Mouse (Mus musculus): ENCODE data around the gene H1f0. TPM values are rescaled to one million over a fixed set of nuclear protein-coding genes. Genes with fewer than 3 reads are reported as not detected.
"Not testable (repeated sequence)": the region's sequence is repeated elsewhere in the genome, so short reads cannot be mapped to it uniquely, and the experiment has no call there.

Gene H1f0
- polyA plus RNA-seq, 1 experiment: 87.7 TPM

GRCm38 (mm10) chr15:79001559-79001958 is 26.7 kb upstream of the H1f0 start:
- H3K4me3 ChIP-seq (ENCODE audit: insufficient read depth, low read length): no peak overlapping the region
- no peak overlapping the region for H3K27ac ChIP-seq (ENCODE audit: insufficient read depth, low read depth, low read length)

GRCm38 (mm10) chr15:79002036-79002435 is 26.2 kb upstream of the H1f0 start:
- H3K4me3 ChIP-seq (ENCODE audit: insufficient read depth, low read length): no peak overlapping the region
- TF ChIP-seq POLR2A (IDR thresholded peaks at IDR 0.05; ENCODE audit: borderline replicate concordance, low read depth, low read length): no peak
- TF ChIP-seq CTCF (IDR thresholded peaks at IDR 0.05; ENCODE audit: low read depth, low read length): no peak
- H3K27ac ChIP-seq (ENCODE audit: insufficient read depth, low read depth, low read length): no peak overlapping the region
- no peaks in the 10 kb centered on the region for H3K4me1 ChIP-seq (ENCODE audit: control insufficient read depth, insufficient read depth, low read length)

More at GRCm38 (mm10) chr15:79001559-79001958, 26.7 kb upstream of the H1f0 start:
- TF ChIP-seq POLR2A (IDR thresholded peaks at IDR 0.05; ENCODE audit: borderline replicate concordance, low read depth, low read length): no peak
- TF ChIP-seq CTCF (IDR thresholded peaks at IDR 0.05; ENCODE audit: low read depth, low read length): no peak
- H3K4me1 ChIP-seq (ENCODE audit: control insufficient read depth, insufficient read depth, low read length): peaks cover 3% of the 10 kb centered on the region

- H3K27ac ChIP-seq (ENCODE audit: insufficient read depth, low read depth, low read length): no peak overlapping the region
These were observed 25.2 kb upstream of the H1f0 start for GRCm38 (mm10) chr15:79003079-79003478.

GRCm38 (mm10) chr15:79005581-79005980 is 22.7 kb upstream of the H1f0 start:
- Histone ChIP-seq H3K27ac (ENCODE audit: insufficient read depth, low read depth, low read length) (no peak overlapping the region), H3K4me1 (ENCODE audit: control insufficient read depth, insufficient read depth, low read length) (no peaks in the 10 kb centered on the region), H3K4me3 (ENCODE audit: insufficient read depth, low read length) (no peak overlapping the region)
- TF ChIP-seq POLR2A (IDR thresholded peaks at IDR 0.05; ENCODE audit: borderline replicate concordance, low read depth, low read length): no peak
- no peak for TF ChIP-seq CTCF (IDR thresholded peaks at IDR 0.05; ENCODE audit: low read depth, low read length)

More at GRCm38 (mm10) chr15:79003079-79003478, 25.2 kb upstream of the H1f0 start:
- H3K4me1 ChIP-seq (ENCODE audit: control insufficient read depth, insufficient read depth, low read length): no peaks in the 10 kb centered on the region
- TF ChIP-seq POLR2A (IDR thresholded peaks at IDR 0.05; ENCODE audit: borderline replicate concordance, low read depth, low read length): no peak
- no peak overlapping the region for H3K4me3 ChIP-seq (ENCODE audit: insufficient read depth, low read length)

- H3K27ac ChIP-seq (ENCODE audit: insufficient read depth, low read depth, low read length): no peak overlapping the region
- TF ChIP-seq POLR2A (IDR thresholded peaks at IDR 0.05; ENCODE audit: borderline replicate concordance, low read depth, low read length) (no peak), CTCF (IDR thresholded peaks at IDR 0.05; ENCODE audit: low read depth, low read length) (no peak)
- H3K4me3 ChIP-seq (ENCODE audit: insufficient read depth, low read length): no peak overlapping the region
- H3K4me1 ChIP-seq (ENCODE audit: control insufficient read depth, insufficient read depth, low read length): no peaks in the 10 kb centered on the region
These were observed 21.6 kb upstream of the H1f0 start for GRCm38 (mm10) chr15:79006638-79007037.

GRCm38 (mm10) chr15:79007059-79007458 is 21.2 kb upstream of the H1f0 start:
- no peak overlapping the region for H3K27ac ChIP-seq (ENCODE audit: insufficient read depth, low read depth, low read length)
- H3K4me1 ChIP-seq (ENCODE audit: control insufficient read depth, insufficient read depth, low read length): no peaks in the 10 kb centered on the region
- TF ChIP-seq CTCF (IDR thresholded peaks at IDR 0.05; ENCODE audit: low read depth, low read length): no peak
- TF ChIP-seq POLR2A (IDR thresholded peaks at IDR 0.05; ENCODE audit: borderline replicate concordance, low read depth, low read length): no peak

GRCm38 (mm10) chr15:79007836-79008235 is 20.4 kb upstream of the H1f0 start:
- not testable (repeated sequence) for H3K4me1 ChIP-seq (ENCODE audit: control insufficient read depth, insufficient read depth, low read length); H3K27ac ChIP-seq (ENCODE audit: insufficient read depth, low read depth, low read length); H3K4me3 ChIP-seq (ENCODE audit: insufficient read depth, low read length)

More at GRCm38 (mm10) chr15:79007059-79007458, 21.2 kb upstream of the H1f0 start:
- no peak overlapping the region for H3K4me3 ChIP-seq (ENCODE audit: insufficient read depth, low read length)

- no peak overlapping the region for H3K4me3 ChIP-seq (ENCODE audit: insufficient read depth, low read length)
- H3K4me1 ChIP-seq (ENCODE audit: control insufficient read depth, insufficient read depth, low read length): no peaks in the 10 kb centered on the region
- no peak overlapping the region for H3K27ac ChIP-seq (ENCODE audit: insufficient read depth, low read depth, low read length)
- TF ChIP-seq POLR2A (IDR thresholded peaks at IDR 0.05; ENCODE audit: borderline replicate concordance, low read depth, low read length) (no peak), CTCF (IDR thresholded peaks at IDR 0.05; ENCODE audit: low read depth, low read length) (no peak)
These were observed 18.5 kb upstream of the H1f0 start for GRCm38 (mm10) chr15:79009734-79010133.

GRCm38 (mm10) chr15:79011550-79011949 is 16.7 kb upstream of the H1f0 start:
- Histone ChIP-seq H3K4me3 (ENCODE audit: insufficient read depth, low read length) (no peak overlapping the region), H3K4me1 (ENCODE audit: control insufficient read depth, insufficient read depth, low read length) (no peaks in the 10 kb centered on the region), H3K27ac (ENCODE audit: insufficient read depth, low read depth, low read length) (no peak overlapping the region)
- TF ChIP-seq POLR2A (IDR thresholded peaks at IDR 0.05; ENCODE audit: borderline replicate concordance, low read depth, low read length) (no peak), CTCF (IDR thresholded peaks at IDR 0.05; ENCODE audit: low read depth, low read length) (no peak)

GRCm38 (mm10) chr15:79013382-79013781 is 14.9 kb upstream of the H1f0 start:
- no peak for TF ChIP-seq POLR2A (IDR thresholded peaks at IDR 0.05; ENCODE audit: borderline replicate concordance, low read depth, low read length)
- TF ChIP-seq CTCF (IDR thresholded peaks at IDR 0.05; ENCODE audit: low read depth, low read length): no peak
- no peak overlapping the region for H3K27ac ChIP-seq (ENCODE audit: insufficient read depth, low read depth, low read length)
- H3K4me1 ChIP-seq (ENCODE audit: control insufficient read depth, insufficient read depth, low read length): no peaks in the 10 kb centered on the region
- no peak overlapping the region for H3K4me3 ChIP-seq (ENCODE audit: insufficient read depth, low read length)

- Histone ChIP-seq H3K4me1 (ENCODE audit: control insufficient read depth, insufficient read depth, low read length) (no peaks in the 10 kb centered on the region), H3K4me3 (ENCODE audit: insufficient read depth, low read length) (no peak overlapping the region), H3K27ac (ENCODE audit: insufficient read depth, low read depth, low read length) (no peak overlapping the region)
- TF ChIP-seq POLR2A (IDR thresholded peaks at IDR 0.05; ENCODE audit: borderline replicate concordance, low read depth, low read length): no peak
- TF ChIP-seq CTCF (IDR thresholded peaks at IDR 0.05; ENCODE audit: low read depth, low read length): no peak
These were observed 10.1 kb upstream of the H1f0 start for GRCm38 (mm10) chr15:79018191-79018590.
